Mouse (Mus musculus) thymus, adult 2 months (tissue): ENCODE results near the gene Sdsl.

ENCODE experiments used
- CTCF ChIP-seq: fragments of 200-500 bp; IDR thresholded peaks from 2 replicates; pipeline ENCODE4 v1.5.1; 2012; ENCODE audit warnings: mild to moderate bottlenecking, control low read depth, low read length, moderate library complexity, borderline replicate concordance; ENCODE audit not compliant: control insufficient read depth, poor library complexity, insufficient read depth; ENCODE audit errors: extremely low read depth
- POLR2A ChIP-seq: fragments of 200-500 bp; IDR thresholded peaks from 2 replicates; pipeline ENCODE4 v1.6.1; 2012; ENCODE audit warnings: mild to moderate bottlenecking, low read length, control low read depth, moderate library complexity; ENCODE audit not compliant: control insufficient read depth, poor library complexity, insufficient read depth; ENCODE audit errors: extremely low read depth

DNA sequence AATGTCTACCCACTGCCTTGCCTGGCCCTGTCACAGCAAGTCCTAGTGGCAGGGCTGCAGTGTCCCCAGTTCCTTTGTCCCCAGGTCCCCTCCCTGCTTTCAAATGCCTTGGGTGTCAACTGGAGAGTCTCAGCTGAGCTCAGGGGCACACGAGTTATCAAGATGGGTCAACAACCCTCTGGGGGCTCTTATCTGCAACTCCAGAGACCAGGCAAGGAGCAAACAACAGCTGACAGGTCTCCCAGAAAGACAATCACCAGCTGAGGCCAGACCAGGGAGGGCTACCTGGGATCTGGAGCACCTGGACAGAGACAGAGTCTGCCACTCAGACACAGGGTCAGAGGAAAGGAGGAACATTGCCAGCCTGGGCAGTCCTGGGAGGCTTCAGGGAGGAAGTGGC lies 16.4 kb downstream of the Sdsl start:
- TF ChIP-seq POLR2A (no peak), CTCF (no peak)
